Mouse (Mus musculus): Measurements from ENCODE around the gene Rilp.

- no peak for TF ChIP-seq TAL1 (conservative IDR thresholded peaks at IDR 0.05; ENCODE audit: low read depth, low read length)
- no peak for TF ChIP-seq CTCF (IDR thresholded peaks at IDR 0.05; ENCODE audit: low read depth, low read length)
- no peak for TF ChIP-seq GATA1 (IDR thresholded peaks at IDR 0.05; ENCODE audit: borderline replicate concordance, low read length)
- no peak for TF ChIP-seq POLR2AphosphoS5 (IDR thresholded peaks at IDR 0.05; ENCODE audit: insufficient replicate concordance, low read depth, low read length)
- TF ChIP-seq GATA2 (IDR thresholded peaks at IDR 0.05; ENCODE audit: borderline replicate concordance, low read depth, low read length), result no peak
Measured at GRCm38 (mm10) chr11:75550200-75550946, 40.5 kb downstream of the Rilp start.

All from G1E (cell line).